Comparison of ENCODE assay signal across 29 mouse cellular contexts in the genomic region with DNA sequence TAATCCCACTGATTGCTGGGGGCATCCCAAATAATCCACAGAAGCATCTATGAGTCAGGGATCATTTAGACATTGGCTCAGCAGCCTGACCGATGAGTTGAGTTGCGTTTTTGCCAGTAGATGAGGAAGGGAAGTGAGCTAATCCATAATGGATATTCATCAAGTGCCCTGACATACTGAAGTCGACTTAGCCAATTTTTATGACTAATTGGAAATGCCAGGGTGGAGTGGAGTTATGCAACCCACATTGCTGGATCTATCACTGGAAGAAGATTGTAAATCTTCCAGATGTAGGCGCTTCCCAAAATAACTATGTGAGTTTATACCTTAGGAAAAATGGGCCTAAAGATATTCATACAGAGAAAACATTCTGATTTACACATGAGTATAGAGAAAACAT. TPM values are rescaled to one million over a fixed set of nuclear protein-coding genes. Genes with fewer than 3 reads are reported as not detected.
DNase-seq lines count a peak whose midpoint lies in the region; ATAC-seq lines count a peak whose summit lies in the region.
"Had no signal": no experiment of that assay in that cellular context is flagged by ENCODE, and none has a peak within 500 bp of the region (broad histone marks: within the 10 kb centered on the region; RNA-seq: fewer than 3 reads in every experiment).

No protein-coding gene starts in this region.

- H3K36me3 ChIP-seq in limb, embryonic 11.5 days (ENCODE audit: control insufficient read depth, insufficient read depth, low read length): no peaks in the 10 kb centered on the region
- no peaks in the 10 kb centered on the region for H3K36me3 ChIP-seq in limb, embryonic 10.5 days
- H3K36me3 ChIP-seq: embryonic facial prominence, embryonic 10.5 days; G1E; heart, embryonic 13.5 days; hindbrain, embryonic 12.5 days; limb, embryonic 15.5 days; midbrain, embryonic 12.5 days had no signal

- WGBS in limb, embryonic 11.5 days: 84% methylated on average over 4 of the region's 4 CpGs
- 90% methylated on average over 4 of the region's 4 CpGs for WGBS in limb, embryonic 10.5 days

- H3K9ac ChIP-seq in limb, embryonic 11.5 days (ENCODE audit: low read length): no peak overlapping the region
- H3K9ac ChIP-seq: heart, embryonic 13.5 days; hindbrain, embryonic 12.5 days; limb, embryonic 15.5 days; liver, embryonic 14.5 days; lung, embryonic 14.5 days; midbrain, embryonic 12.5 days had no signal

- H3K4me3 ChIP-seq in limb, embryonic 11.5 days (ENCODE audit: low read depth, low read length): no peak overlapping the region
- no peak overlapping the region for H3K4me3 ChIP-seq in limb, embryonic 10.5 days
- H3K4me3 ChIP-seq: embryonic facial prominence, embryonic 10.5 days; heart, embryonic 13.5 days; hindbrain, embryonic 12.5 days; layer of hippocampus, adult 2 months; limb, embryonic 15.5 days; midbrain, embryonic 12.5 days had no signal

- no peak overlapping the region for H3K4me2 ChIP-seq in limb, embryonic 11.5 days (ENCODE audit: low read depth, severe bottlenecking)
- H3K4me2 ChIP-seq: heart, embryonic 13.5 days; hindbrain, embryonic 12.5 days; limb, embryonic 15.5 days; lung, embryonic 14.5 days; midbrain, embryonic 12.5 days had no signal

- no peaks in the 10 kb centered on the region for H3K9me3 ChIP-seq in limb, embryonic 11.5 days (ENCODE audit: control insufficient read depth, low read length)
- H3K9me3 ChIP-seq in limb, embryonic 10.5 days (replicated peaks): no peaks in the 10 kb centered on the region
- H3K9me3 ChIP-seq: embryonic facial prominence, embryonic 10.5 days; G1E; hindbrain, embryonic 12.5 days; limb, embryonic 15.5 days had no signal

- H3K27me3 ChIP-seq in limb, embryonic 11.5 days (ENCODE audit: control insufficient read depth, insufficient read depth, low read length): no peaks in the 10 kb centered on the region
- H3K27me3 ChIP-seq in limb, embryonic 10.5 days (ENCODE audit: low read depth, poor library complexity, severe bottlenecking): no peaks in the 10 kb centered on the region
- H3K27me3 ChIP-seq: CH12.LX; heart, embryonic 13.5 days; hindbrain, embryonic 12.5 days; limb, embryonic 15.5 days had no signal

- H3K4me1 ChIP-seq in limb, embryonic 11.5 days (ENCODE audit: control insufficient read depth, insufficient read depth, low read length): no peaks in the 10 kb centered on the region
- H3K4me1 ChIP-seq in limb, embryonic 10.5 days: no peaks in the 10 kb centered on the region
- H3K4me1 ChIP-seq: embryonic facial prominence, embryonic 10.5 days; heart, embryonic 13.5 days; hindbrain, embryonic 12.5 days; limb, embryonic 15.5 days had no signal

- no peak for ATAC-seq in limb, embryonic 11.5 days (ENCODE audit: insufficient number of reproducible peaks, low FRiP score, low TSS enrichment, low read depth)

- peak; percentile 50 for DNase-seq in adrenal gland, adult 8-10 months
- no peak for DNase-seq in adrenal gland, postnatal 25 days
- peak; percentile 1 for DNase-seq in limb, embryonic 11.5 days (ENCODE audit: low spot score)
- DNase-seq in limb, embryonic 10.5 days (ENCODE audit: low spot score): no peak
- peak; percentile 40 for DNase-seq in adrenal gland, postnatal 14 days
- no peak for DNase-seq in kidney, adult 8-10 months
- DNase-seq in spleen, postnatal 36 days (ENCODE audit: low spot score in 2 of 2): no peak
- DNase-seq: cerebellum, adult 11-12 months; cerebellum, postnatal 10 days; gastrocnemius, postnatal 14 days; heart, adult 18-20 months; kidney, adult 9 months; kidney, postnatal 25 days; lung, embryonic 14.5 days had no signal

- no peak overlapping the region for H3K27ac ChIP-seq in limb, embryonic 11.5 days (replicated peaks; ENCODE audit: low read depth, low read length)
- no peak overlapping the region for H3K27ac ChIP-seq in limb, embryonic 10.5 days
- H3K27ac ChIP-seq: embryonic facial prominence, embryonic 10.5 days; heart, embryonic 13.5 days; hindbrain, embryonic 12.5 days; layer of hippocampus, adult 2 months; limb, embryonic 15.5 days; liver, embryonic 14.5 days; midbrain, embryonic 12.5 days had no signal

RNA-seq across cellular contexts. Expression of gene Stfa3, which starts 8.9 kb away (rescaled TPM):
- total RNA-seq in adrenal gland, adult 8-10 months (2022): not detected
- not detected in 2 replicates for total RNA-seq in adrenal gland, postnatal 25 days (2021)
- not detected in 2 replicates for polyA plus RNA-seq in limb, embryonic 11.5 days (2014; fragmentation: Nextera tagmentation; extraction: Ambion mirVana)
- polyA plus RNA-seq in limb, embryonic 10.5 days (2016; fragmentation: Nextera tagmentation; extraction: Ambion mirVana): not detected in 2 replicates
- not detected in 2 replicates for total RNA-seq in adrenal gland, postnatal 14 days (2021)
- total RNA-seq: CH12.LX; G1E; gastrocnemius, postnatal 14 days; heart, adult 18-20 months; heart, postnatal 25 days; layer of hippocampus, adult 2 months; left cerebral cortex, postnatal 25 days had no signal
- polyA plus RNA-seq: cortical plate, adult 2 months; embryonic facial prominence, embryonic 10.5 days; forebrain, embryonic 11.5 days; G1E; lung, embryonic 14.5 days; testis, adult 2 months had no signal

RNA-seq across cellular contexts. Expression of gene Stfa2, which starts 55.8 kb away (rescaled TPM):
- not detected for total RNA-seq in adrenal gland, adult 8-10 months (2022)
- total RNA-seq in adrenal gland, postnatal 25 days (2021): not detected in 2 replicates
- polyA plus RNA-seq in limb, embryonic 11.5 days (2014; fragmentation: Nextera tagmentation; extraction: Ambion mirVana): not detected in 2 replicates
- polyA plus RNA-seq in limb, embryonic 10.5 days (2016; fragmentation: Nextera tagmentation; extraction: Ambion mirVana): not detected in 2 replicates
- total RNA-seq in adrenal gland, postnatal 14 days (2021): 0.94 TPM in 1 of 2 replicates, not detected in the other
- total RNA-seq: CH12.LX; G1E; gastrocnemius, postnatal 14 days; heart, adult 18-20 months; heart, postnatal 25 days; layer of hippocampus, adult 2 months; left cerebral cortex, postnatal 25 days; neutrophil, adult 5-6 weeks had no signal
- polyA plus RNA-seq: cortical plate, adult 2 months; embryonic facial prominence, embryonic 10.5 days; forebrain, embryonic 11.5 days; G1E; heart, embryonic 13.5 days; lung, embryonic 14.5 days; midbrain, embryonic 12.5 days; testis, adult 2 months had no signal

Comparison
In these comparisons a context has a peak if more than half of its experiments do, and no peak if none do; other contexts are left out.
1. DNase-seq: peak in adrenal gland, adult 8-10 months (single experiment), limb, embryonic 11.5 days (single experiment) and adrenal gland, postnatal 14 days (single experiment); none in adrenal gland, postnatal 25 days (single experiment), limb, embryonic 10.5 days (single experiment), kidney, adult 8-10 months (0 of 2) and spleen, postnatal 36 days (0 of 2).